Mouse (Mus musculus): Measurements from ENCODE around the gene Svopl. TPM values are rescaled to one million over a fixed set of nuclear protein-coding genes. Genes with fewer than 3 reads are reported as not detected.

Gene Svopl
- polyA plus RNA-seq, 1 experiment from 2014 or later: 0.08 TPM

- Histone ChIP-seq H3K27ac (ENCODE audit: low read depth) (no peak overlapping the region), H3K4me1 (ENCODE audit: insufficient read depth) (no peaks in the 10 kb centered on the region), H3K9me3 (ENCODE audit: low read length) (peaks cover 3% of the 10 kb centered on the region; the same call in 1 of the 2 replicates), H3K9ac (replicated peaks) (no peak overlapping the region), H3K27me3 (ENCODE audit: insufficient read depth, low read length) (no peaks in the 10 kb centered on the region), H3K36me3 (replicated peaks; ENCODE audit: insufficient read depth, low read length) (no peaks in the 10 kb centered on the region), H3K4me3 (ENCODE audit: low read depth, low read length) (no peak overlapping the region), H3K4me2 (ENCODE audit: low read depth, low read length) (no peak overlapping the region)
- WGBS (ENCODE audit: insufficient replicate concordance): 68% methylated on average over 3 of the region's 3 CpGs
- TF ChIP-seq CTCF (IDR thresholded peaks at IDR 0.05; ENCODE audit: low read depth) (no peak), EP300 (IDR thresholded peaks at IDR 0.05; ENCODE audit: low read depth) (no peak)
- no peak for ATAC-seq
- no peak for DNase-seq
Observed at GRCm38 (mm10) chr6:38065122-38065500, 18.3 kb upstream of the Svopl start.

- TF ChIP-seq EP300 (IDR thresholded peaks at IDR 0.05; ENCODE audit: low read depth) (no peak), CTCF (IDR thresholded peaks at IDR 0.05; ENCODE audit: low read depth) (no peak)
- H3K36me3 ChIP-seq (replicated peaks; ENCODE audit: insufficient read depth, low read length): no peaks in the 10 kb centered on the region
- ATAC-seq: no peak
- no peak for DNase-seq
- 22% methylated on average over 2 of the region's 2 CpGs for WGBS (ENCODE audit: insufficient replicate concordance)
- H3K9ac ChIP-seq (replicated peaks): no peak overlapping the region
- H3K27ac ChIP-seq (ENCODE audit: low read depth): no peak overlapping the region
- peaks cover 3% of the 10 kb centered on the region; the same call in 1 of the 2 replicates for H3K9me3 ChIP-seq (ENCODE audit: low read length)
- no peaks in the 10 kb centered on the region for H3K27me3 ChIP-seq (ENCODE audit: insufficient read depth, low read length)
- no peak overlapping the region for H3K4me2 ChIP-seq (ENCODE audit: low read depth, low read length)
- H3K4me1 ChIP-seq (ENCODE audit: insufficient read depth): no peaks in the 10 kb centered on the region
- H3K4me3 ChIP-seq (ENCODE audit: low read depth, low read length): no peak overlapping the region
Observed at GRCm38 (mm10) chr6:38064621-38065020, 17.8 kb upstream of the Svopl start.

GRCm38 (mm10) chr6:38058805-38059204 lies 12.0 kb upstream of the Svopl start:
- Histone ChIP-seq H3K27ac (ENCODE audit: low read depth) (no peak overlapping the region), H3K9ac (replicated peaks) (no peak overlapping the region), H3K4me3 (ENCODE audit: low read depth, low read length) (no peak overlapping the region), H3K4me2 (ENCODE audit: low read depth, low read length) (no peak overlapping the region), H3K27me3 (ENCODE audit: insufficient read depth, low read length) (no peaks in the 10 kb centered on the region), H3K9me3 (ENCODE audit: low read length) (peaks cover 3% of the 10 kb centered on the region; the same call in 1 of the 2 replicates), H3K4me1 (ENCODE audit: insufficient read depth) (no peaks in the 10 kb centered on the region), H3K36me3 (replicated peaks; ENCODE audit: insufficient read depth, low read length) (no peaks in the 10 kb centered on the region)
- TF ChIP-seq EP300 (IDR thresholded peaks at IDR 0.05; ENCODE audit: low read depth): no peak
- TF ChIP-seq CTCF (IDR thresholded peaks at IDR 0.05; ENCODE audit: low read depth): peak; percentile 48
- DNase-seq: no peak
- ATAC-seq: no peak
- 50% methylated on average over 5 of the region's 5 CpGs for WGBS (ENCODE audit: insufficient replicate concordance)

GRCm38 (mm10) chr6:38055471-38056330 lies 8.9 kb upstream of the Svopl start:
- no peaks in the 10 kb centered on the region for H3K36me3 ChIP-seq (replicated peaks; ENCODE audit: insufficient read depth, low read length)
- TF ChIP-seq EP300 (IDR thresholded peaks at IDR 0.05; ENCODE audit: low read depth): no peak
- TF ChIP-seq CTCF (IDR thresholded peaks at IDR 0.05; ENCODE audit: low read depth): no peak
- H3K4me2 ChIP-seq (ENCODE audit: low read depth, low read length): no peak overlapping the region
- no peak overlapping the region for H3K27ac ChIP-seq (ENCODE audit: low read depth)
- H3K9ac ChIP-seq (replicated peaks): no peak overlapping the region
- H3K4me3 ChIP-seq (ENCODE audit: low read depth, low read length): no peak overlapping the region
- DNase-seq: no peak
- WGBS (ENCODE audit: insufficient replicate concordance): 70% methylated on average over 15 of the region's 15 CpGs
- no peak for ATAC-seq
- H3K27me3 ChIP-seq (ENCODE audit: insufficient read depth, low read length): no peaks in the 10 kb centered on the region
- no peaks in the 10 kb centered on the region for H3K4me1 ChIP-seq (ENCODE audit: insufficient read depth)
- no peaks in the 10 kb centered on the region for H3K9me3 ChIP-seq (ENCODE audit: low read length)

GRCm38 (mm10) chr6:38049601-38050000 lies 2.8 kb upstream of the Svopl start:
- Histone ChIP-seq H3K9ac (replicated peaks) (no peak overlapping the region), H3K4me1 (ENCODE audit: insufficient read depth) (no peaks in the 10 kb centered on the region), H3K9me3 (ENCODE audit: low read length) (no peaks in the 10 kb centered on the region), H3K27me3 (ENCODE audit: insufficient read depth, low read length) (no peaks in the 10 kb centered on the region), H3K4me3 (ENCODE audit: low read depth, low read length) (no peak overlapping the region), H3K36me3 (replicated peaks; ENCODE audit: insufficient read depth, low read length) (no peaks in the 10 kb centered on the region), H3K27ac (ENCODE audit: low read depth) (0 out of 2 replicates have a peak overlapping the region, but pooled peaks have one; percentile 1), H3K4me2 (ENCODE audit: low read depth, low read length) (no peak overlapping the region)
- WGBS (ENCODE audit: insufficient replicate concordance): 73% methylated on average over 6 of the region's 6 CpGs
- ATAC-seq: no peak
- DNase-seq: no peak
- 0 out of 2 replicates have a peak, but pooled peaks have one; percentile 20 for TF ChIP-seq CTCF (IDR thresholded peaks at IDR 0.05; ENCODE audit: low read depth)
- TF ChIP-seq EP300 (IDR thresholded peaks at IDR 0.05; ENCODE audit: low read depth): no peak

- H3K4me3 ChIP-seq (ENCODE audit: low read depth, low read length): no peak overlapping the region
- no peaks in the 10 kb centered on the region for H3K9me3 ChIP-seq (ENCODE audit: low read length)
- ATAC-seq (no peak), DNase-seq (no peak)
- H3K36me3 ChIP-seq (replicated peaks; ENCODE audit: insufficient read depth, low read length): no peaks in the 10 kb centered on the region
- H3K9ac ChIP-seq (replicated peaks): no peak overlapping the region
- H3K27ac ChIP-seq (ENCODE audit: low read depth): 0 out of 2 replicates have a peak overlapping the region, but pooled peaks have one; percentile 1
- H3K27me3 ChIP-seq (ENCODE audit: insufficient read depth, low read length): no peaks in the 10 kb centered on the region
- no peak overlapping the region for H3K4me2 ChIP-seq (ENCODE audit: low read depth, low read length)
- TF ChIP-seq EP300 (IDR thresholded peaks at IDR 0.05; ENCODE audit: low read depth) (no peak), CTCF (IDR thresholded peaks at IDR 0.05; ENCODE audit: low read depth) (no peak)
- H3K4me1 ChIP-seq (ENCODE audit: insufficient read depth): no peaks in the 10 kb centered on the region
- 56% methylated on average over 6 of the region's 6 CpGs for WGBS (ENCODE audit: insufficient replicate concordance)
Observed at GRCm38 (mm10) chr6:38048800-38049561, 2.2 kb upstream of the Svopl start.
